Mouse (Mus musculus) lung, postnatal 0 days (tissue): ENCODE measurements around the gene Zkscan3. TPM values are rescaled to one million over a fixed set of nuclear protein-coding genes. Genes with fewer than 3 reads are reported as not detected.

ENCODE experiments used
- ATAC-seq: fragments of 200-750 bp; cut with Nextera tagmentation; 2 replicates; pipeline ENCODE4 v1.8.0; 2017; ENCODE audit warnings: moderate library complexity
- DNase-seq: peaks from one replicate; pipeline ENCODE4 v3.0.0-alpha.2; 2016; ENCODE audit warnings: low spot score
- H3K27ac ChIP-seq: fragments of 300-500 bp; sonication (generic); 2 replicates; pipeline ENCODE4 v1.5.1; 2014; ENCODE audit warnings: antibody characterized with exemption, mild to moderate bottlenecking, low read length, mixed read lengths
- H3K27me3 ChIP-seq: fragments of 300-500 bp; sonication (generic); replicated peaks from 2 replicates; pipeline ENCODE4 v1.6.1; 2014; ENCODE audit warnings: low read length, mixed read lengths; ENCODE audit not compliant: insufficient read depth
- H3K36me3 ChIP-seq: fragments of 300-500 bp; sonication (generic); 2 replicates; pipeline ENCODE4 v1.6.1; 2014; ENCODE audit warnings: low read length, mixed read lengths; ENCODE audit not compliant: insufficient read depth
- H3K4me1 ChIP-seq: fragments of 300-500 bp; sonication (generic); 2 replicates; pipeline ENCODE4 v1.6.1; 2014; ENCODE audit warnings: antibody characterized with exemption, low read depth, low read length, mixed read lengths; ENCODE audit not compliant: insufficient read depth
- H3K4me2 ChIP-seq: fragments of 300-500 bp; sonication (generic); replicated peaks from 2 replicates; pipeline ENCODE4 v1.6.1; 2014; ENCODE audit warnings: low read depth, mild to moderate bottlenecking, low read length, moderate library complexity, mixed read lengths
- H3K4me3 ChIP-seq: fragments of 300-500 bp; sonication (generic); 2 replicates; pipeline ENCODE4 v1.5.1; 2014; ENCODE audit warnings: low read depth, low read length
- H3K9ac ChIP-seq: fragments of 300-500 bp; sonication (generic); replicated peaks from 2 replicates; pipeline ENCODE4 v1.6.1; 2014; ENCODE audit warnings: low read depth, mild to moderate bottlenecking
- H3K9me3 ChIP-seq: fragments of 300-500 bp; sonication (generic); 2 replicates; pipeline ENCODE4 v1.6.1; 2016; ENCODE audit warnings: low read length, mixed read lengths
- CTCF ChIP-seq: IDR thresholded peaks from 2 replicates; pipeline ENCODE4 v1.5.1; 2016; ENCODE audit warnings: antibody characterized with exemption, mild to moderate bottlenecking
- EP300 ChIP-seq: IDR thresholded peaks from 2 replicates; pipeline ENCODE4 v1.6.1; 2016; ENCODE audit warnings: antibody characterized with exemption, mild to moderate bottlenecking, control low read depth
- WGBS: fragments of 180-500 bp; shearing (Covaris S2); extraction: QIAGEN DNeasy Blood & Tissue Kit; methylation state at CpG from one replicate; pipeline ENCODE4 v1.1.7; 2014; 5-methylcytosine and 5-hydroxymethylcytosine counted together
- polyA plus RNA-seq: library from polyadenylated mRNA; unstranded; fragments of >200 nt; fragmentation: Nextera tagmentation; extraction: Ambion mirVana; gene quantifications from 2 replicates; pipeline ENCODE4 v1.2.1, GENCODE M21; 2015

Zkscan3 gene
- polyA plus RNA-seq, 1 experiment from 2014 or later: 46.3 TPM

DNA sequence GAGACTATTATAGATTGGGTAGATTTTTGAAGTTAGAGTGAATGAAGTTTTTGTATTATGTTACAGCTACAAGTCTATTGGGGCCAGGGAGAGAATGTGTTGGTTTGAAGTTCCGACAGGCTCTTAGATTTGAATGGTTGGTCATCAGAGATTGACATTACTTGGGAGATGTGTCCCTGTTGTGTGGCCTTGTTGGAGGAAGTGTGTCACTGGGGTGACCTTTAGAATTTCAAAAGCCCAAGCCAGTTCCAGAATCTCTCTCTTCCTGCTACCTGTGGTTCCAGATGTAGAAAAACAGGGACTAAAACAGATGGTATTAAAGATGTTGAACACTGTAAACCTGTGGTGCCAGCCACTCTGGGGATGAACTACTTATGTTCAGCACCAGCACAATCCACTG is 25.1 kb upstream of the Zkscan3 start:
- H3K9me3 ChIP-seq: no peaks in the 10 kb centered on the region
- WGBS: 97% methylated on average over 1 of the region's 1 CpGs
- H3K27me3 ChIP-seq: no peaks in the 10 kb centered on the region
- ATAC-seq (no peak), DNase-seq (no peak)
- no peak overlapping the region for H3K4me3 ChIP-seq
- H3K27ac ChIP-seq: no peak overlapping the region
- no peaks in the 10 kb centered on the region for H3K36me3 ChIP-seq
- TF ChIP-seq EP300 (no peak), CTCF (no peak)
- H3K4me1 ChIP-seq: no peaks in the 10 kb centered on the region
- no peak overlapping the region for H3K9ac ChIP-seq
- H3K4me2 ChIP-seq: no peak overlapping the region

GRCm38 (mm10) chr13:21423301-21423700 is 20.7 kb upstream of the Zkscan3 start:
- Histone ChIP-seq H3K4me3 (no peak overlapping the region), H3K36me3 (no peaks in the 10 kb centered on the region), H3K27ac (no peak overlapping the region), H3K27me3 (no peaks in the 10 kb centered on the region), H3K4me2 (no peak overlapping the region), H3K9ac (no peak overlapping the region), H3K9me3 (no peaks in the 10 kb centered on the region), H3K4me1 (no peaks in the 10 kb centered on the region)
- DNase-seq (no peak), ATAC-seq (no peak)
- 61% methylated on average over 5 of the region's 5 CpGs for WGBS
- TF ChIP-seq EP300: no peak
- no peak for TF ChIP-seq CTCF

DNA sequence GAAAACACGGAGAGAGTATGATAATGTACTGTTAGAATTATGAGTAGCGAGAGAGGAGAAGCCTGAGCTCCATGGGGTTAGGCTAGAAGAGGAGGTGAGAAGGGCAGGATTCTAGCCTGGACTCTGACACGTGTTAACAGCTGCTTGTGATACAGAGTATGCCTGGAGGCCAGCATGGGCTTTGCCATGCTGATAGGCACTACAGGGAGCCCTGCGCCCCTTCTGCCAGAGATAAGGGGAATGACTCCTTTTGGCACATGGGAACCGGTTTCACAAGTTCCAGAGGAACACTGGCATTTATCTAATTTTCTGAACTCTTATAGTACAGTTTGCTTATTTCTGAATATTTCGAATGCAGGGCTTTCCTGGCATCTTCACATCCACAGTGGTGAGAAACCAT is 16.3 kb upstream of the Zkscan3 start:
- Histone ChIP-seq H3K4me2 (no peak overlapping the region), H3K4me3 (no peak overlapping the region), H3K27me3 (no peaks in the 10 kb centered on the region), H3K36me3 (no peaks in the 10 kb centered on the region), H3K9me3 (no peaks in the 10 kb centered on the region), H3K9ac (no peak overlapping the region), H3K4me1 (no peaks in the 10 kb centered on the region), H3K27ac (no peak overlapping the region)
- no peak for DNase-seq
- 43% methylated on average over 6 of the region's 6 CpGs for WGBS
- no peak for TF ChIP-seq EP300
- TF ChIP-seq CTCF: no peak
- no peak for ATAC-seq

DNA sequence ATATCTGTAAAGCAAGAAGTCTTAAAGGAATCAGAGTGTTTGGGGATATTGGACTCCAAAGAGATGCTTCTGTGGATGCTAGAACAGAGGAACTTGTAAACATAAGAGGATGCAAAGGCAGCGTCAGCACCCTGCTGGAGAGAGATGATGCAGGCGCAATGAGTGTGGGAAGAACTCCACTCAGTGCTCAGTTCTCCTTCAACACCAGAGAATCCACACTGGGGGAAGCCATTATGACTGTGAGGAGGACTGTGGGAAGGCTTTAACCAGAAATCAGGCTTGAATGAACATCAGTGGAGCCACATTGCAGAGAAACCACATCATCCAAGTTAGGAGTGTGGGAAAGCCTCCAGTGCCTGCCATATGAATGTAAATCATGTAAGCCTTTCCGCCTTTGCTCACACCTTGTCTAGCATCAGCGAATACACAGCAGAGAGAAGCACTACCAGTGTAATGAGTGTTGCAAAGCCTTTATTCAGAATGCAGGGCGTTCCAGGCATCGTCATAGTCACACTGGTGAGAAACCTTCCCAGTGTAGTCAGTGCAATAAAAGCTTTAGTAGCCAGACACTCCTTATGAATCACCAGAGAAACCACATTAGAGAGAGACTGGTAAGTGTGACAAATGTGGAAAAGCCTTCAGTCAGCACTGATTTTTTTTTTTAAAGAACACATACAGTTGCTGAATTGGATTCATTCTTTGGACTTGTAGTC is 14.9 kb upstream of the Zkscan3 start:
- DNase-seq: no peak
- H3K36me3 ChIP-seq: no peaks in the 10 kb centered on the region
- ATAC-seq: no peak
- 80% methylated on average over 6 of the region's 6 CpGs for WGBS
- H3K4me2 ChIP-seq: no peak overlapping the region
- H3K9ac ChIP-seq: no peak overlapping the region
- no peak overlapping the region for H3K27ac ChIP-seq
- H3K9me3 ChIP-seq: no peaks in the 10 kb centered on the region
- no peaks in the 10 kb centered on the region for H3K27me3 ChIP-seq
- no peaks in the 10 kb centered on the region for H3K4me1 ChIP-seq
- no peak overlapping the region for H3K4me3 ChIP-seq
- TF ChIP-seq CTCF: no peak
- TF ChIP-seq EP300: no peak

GRCm38 (mm10) chr13:21415750-21416149 is 13.2 kb upstream of the Zkscan3 start:
- Histone ChIP-seq H3K4me2 (no peak overlapping the region), H3K4me3 (no peak overlapping the region), H3K9me3 (no peaks in the 10 kb centered on the region), H3K9ac (no peak overlapping the region), H3K27me3 (no peaks in the 10 kb centered on the region), H3K27ac (no peak overlapping the region), H3K36me3 (no peaks in the 10 kb centered on the region), H3K4me1 (no peaks in the 10 kb centered on the region)
- DNase-seq (no peak), ATAC-seq (no peak)
- 73% methylated on average over 2 of the region's 2 CpGs for WGBS
- TF ChIP-seq EP300: no peak
- no peak for TF ChIP-seq CTCF

DNA sequence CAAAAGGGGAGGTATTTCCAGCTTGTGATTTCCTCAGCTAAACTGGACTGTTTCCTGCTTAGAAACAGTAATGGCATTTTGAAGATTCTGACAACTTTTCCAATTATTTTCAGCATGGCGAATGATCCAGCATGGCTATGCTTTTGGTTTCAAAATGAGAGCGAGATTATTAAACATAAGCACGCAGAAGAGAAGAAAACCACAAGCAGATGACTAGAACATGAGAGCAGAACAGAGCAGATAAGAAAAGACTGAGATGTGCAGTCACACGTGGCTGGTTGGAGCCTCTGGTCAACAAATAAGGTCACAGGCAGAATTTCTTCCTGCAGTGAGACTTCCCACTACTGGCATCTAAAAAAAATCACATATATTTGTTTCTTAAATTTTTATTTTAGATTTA is 12.7 kb upstream of the Zkscan3 start:
- no peak overlapping the region for H3K4me3 ChIP-seq
- 0 out of 2 replicates have a peak overlapping the region, but pooled peaks have one; percentile 15 for H3K27ac ChIP-seq
- H3K4me1 ChIP-seq: no peaks in the 10 kb centered on the region
- DNase-seq: no peak
- TF ChIP-seq EP300 (no peak), CTCF (no peak)
- H3K27me3 ChIP-seq: no peaks in the 10 kb centered on the region
- H3K4me2 ChIP-seq: peak overlapping the region; percentile 17; the same call in 1 of the 2 replicates
- H3K36me3 ChIP-seq: no peaks in the 10 kb centered on the region
- 55% methylated on average over 4 of the region's 4 CpGs for WGBS
- H3K9me3 ChIP-seq: no peaks in the 10 kb centered on the region
- ATAC-seq: no peak
- no peak overlapping the region for H3K9ac ChIP-seq
